Mouse (Mus musculus) limb, embryonic 14.5 days (tissue): ENCODE measurements at regions not wholly inside any gene's neighbourhood (a gene's known extent, or its start where the extent isn't known, plus 50 kb on each side); places are given as distances from the start of the nearest gene placed in this dataset.

ENCODE experiments used
- ATAC-seq: fragments of 200-750 bp; cut with Nextera tagmentation; 2 replicates; pipeline ENCODE4 v1.8.0; 2017; ENCODE audit warnings: low read depth, moderate number of reproducible peaks, moderate TSS enrichment; ENCODE audit not compliant: low FRiP score
- DNase-seq: peaks from one replicate; pipeline ENCODE4 v3.0.0-alpha.2; 2015; ENCODE audit warnings: low spot score
- H3K27ac ChIP-seq: fragments of 300-500 bp; sonication (generic); replicated peaks from 2 replicates; pipeline ENCODE4 v1.5.1; 2014; ENCODE audit warnings: low read depth, mild to moderate bottlenecking, low read length, moderate library complexity, mixed read lengths
- H3K27me3 ChIP-seq: fragments of 300-500 bp; sonication (generic); 2 replicates; pipeline ENCODE4 v1.6.1; 2014; ENCODE audit warnings: low read length, mixed read lengths; ENCODE audit not compliant: control insufficient read depth, insufficient read depth
- H3K36me3 ChIP-seq: fragments of 300-500 bp; sonication (generic); 2 replicates; pipeline ENCODE4 v1.6.1; 2014; ENCODE audit warnings: mild to moderate bottlenecking, low read length, moderate library complexity, mixed read lengths; ENCODE audit not compliant: control insufficient read depth, insufficient read depth
- H3K4me1 ChIP-seq: fragments of 300-500 bp; sonication (generic); 2 replicates; pipeline ENCODE4 v1.6.1; 2014; ENCODE audit warnings: antibody characterized with exemption, low read length, mixed read lengths; ENCODE audit not compliant: control insufficient read depth, insufficient read depth
- H3K4me2 ChIP-seq: fragments of 300-500 bp; sonication (generic); replicated peaks from 2 replicates; pipeline ENCODE4 v1.6.1; 2014; ENCODE audit warnings: low read depth, mild to moderate bottlenecking, low read length, moderate library complexity; ENCODE audit not compliant: severe bottlenecking
- H3K4me3 ChIP-seq: fragments of 300-500 bp; sonication (generic); replicated peaks from 2 replicates; pipeline ENCODE4 v1.5.1; 2014; ENCODE audit warnings: low read length
- H3K9ac ChIP-seq: fragments of 300-500 bp; sonication (generic); 2 replicates; pipeline ENCODE4 v1.6.1; 2014; ENCODE audit warnings: mild to moderate bottlenecking, low read depth, low read length, moderate library complexity; ENCODE audit not compliant: severe bottlenecking
- H3K9me3 ChIP-seq: fragments of 300-500 bp; sonication (generic); 2 replicates; pipeline ENCODE4 v1.6.1; 2016; ENCODE audit warnings: low read length; ENCODE audit not compliant: control insufficient read depth
- POLR2A ChIP-seq: fragments of 200-500 bp; IDR thresholded peaks from 2 replicates; pipeline ENCODE4 v1.8.0; 2012; ENCODE audit warnings: inconsistent platforms, mild to moderate bottlenecking, moderate library complexity, borderline replicate concordance; ENCODE audit not compliant: insufficient read depth, insufficient read length; ENCODE audit errors: extremely low read depth
- WGBS: fragments of 180-500 bp; shearing (Covaris S2); extraction: QIAGEN DNeasy Blood & Tissue Kit; methylation state at CpG from one replicate; pipeline ENCODE4 v1.1.7; 2014; 5-methylcytosine and 5-hydroxymethylcytosine counted together

DNA sequence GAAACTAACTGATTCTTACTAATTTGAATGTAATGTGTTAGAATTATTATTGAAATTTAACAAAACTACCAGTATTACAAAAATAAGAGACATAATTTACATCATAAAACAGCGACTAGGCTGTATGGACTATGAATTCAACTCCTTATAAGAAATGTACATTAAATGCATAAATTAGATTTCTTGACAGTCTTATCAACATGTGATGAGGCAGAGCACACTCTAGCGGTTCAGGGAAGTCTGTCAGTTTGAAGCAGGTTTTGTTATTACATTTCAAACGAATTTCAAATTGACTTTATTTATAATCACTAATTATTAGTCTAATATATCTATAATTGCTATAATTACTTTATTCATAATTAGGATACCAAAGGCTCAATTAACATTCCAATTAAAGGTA is 2214.8 kb upstream of the Pcdh17 start:
- no peaks in the 10 kb centered on the region for H3K27me3 ChIP-seq
- 79% methylated on average over 3 of the region's 3 CpGs for WGBS
- no peak overlapping the region for H3K4me2 ChIP-seq
- no peak for TF ChIP-seq POLR2A
- no peak overlapping the region for H3K27ac ChIP-seq
- no peak for ATAC-seq
- H3K4me3 ChIP-seq, result no peak overlapping the region
- H3K36me3 ChIP-seq, result no peaks in the 10 kb centered on the region
- H3K9me3 ChIP-seq, result no peaks in the 10 kb centered on the region
- no peaks in the 10 kb centered on the region for H3K4me1 ChIP-seq
- DNase-seq, result no peak
- no peak overlapping the region for H3K9ac ChIP-seq

DNA sequence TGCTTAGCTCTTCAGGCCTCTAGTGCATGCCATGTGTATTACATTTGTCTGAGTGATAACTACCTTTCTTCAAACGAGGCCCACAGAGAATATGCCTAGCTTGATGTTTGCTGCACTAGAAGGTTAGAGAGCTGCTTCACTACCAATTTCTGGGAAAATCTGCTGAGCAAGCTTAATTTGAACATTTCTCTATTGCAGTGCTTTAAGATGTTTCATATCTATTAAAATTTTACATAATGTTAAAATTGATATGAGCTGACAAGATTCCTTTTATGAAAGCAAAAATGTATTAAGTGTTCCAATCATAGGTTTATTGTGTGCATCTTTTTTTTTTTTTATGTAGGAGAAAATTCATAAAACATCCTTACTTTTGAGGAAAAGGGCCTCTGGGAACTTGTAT is 2207.1 kb upstream of the Pcdh17 start:
- no peak overlapping the region for H3K9ac ChIP-seq
- no peaks in the 10 kb centered on the region for H3K4me1 ChIP-seq
- H3K4me3 ChIP-seq, result no peak overlapping the region
- no peaks in the 10 kb centered on the region for H3K9me3 ChIP-seq
- H3K4me2 ChIP-seq, result no peak overlapping the region
- no peak overlapping the region for H3K27ac ChIP-seq
- DNase-seq (no peak), ATAC-seq (no peak)
- no peaks in the 10 kb centered on the region for H3K36me3 ChIP-seq
- no peak for TF ChIP-seq POLR2A
- WGBS, result 57% methylated on average over 1 of the region's 1 CpGs
- no peaks in the 10 kb centered on the region for H3K27me3 ChIP-seq

DNA sequence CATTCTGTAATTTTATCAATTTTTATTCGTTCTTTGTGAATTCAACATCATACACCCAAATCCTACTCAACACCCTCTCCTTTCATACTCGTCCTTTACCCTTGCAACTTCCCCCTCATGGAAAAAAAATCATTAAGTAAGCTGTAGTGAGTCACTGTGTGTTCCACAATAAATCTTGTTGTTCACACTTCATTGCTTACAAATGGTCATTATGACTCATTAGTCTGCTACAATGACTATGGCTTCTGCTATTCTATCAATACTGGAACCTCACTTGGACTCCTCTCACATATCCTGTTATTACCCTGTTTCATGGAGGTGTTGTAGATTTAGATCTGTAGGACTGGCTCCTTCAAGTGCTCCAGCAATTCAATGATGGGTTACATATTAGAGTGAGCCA is 2200.0 kb upstream of the Pcdh17 start:
- Histone ChIP-seq H3K4me3 (no peak overlapping the region), H3K4me2 (no peak overlapping the region), H3K9ac (no peak overlapping the region), H3K4me1 (no peaks in the 10 kb centered on the region), H3K27me3 (no peaks in the 10 kb centered on the region), H3K36me3 (no peaks in the 10 kb centered on the region), H3K27ac (no peak overlapping the region), H3K9me3 (no peaks in the 10 kb centered on the region)
- ATAC-seq (no peak), DNase-seq (no peak)
- no peak for TF ChIP-seq POLR2A
- WGBS, result 57% methylated on average over 2 of the region's 2 CpGs

DNA sequence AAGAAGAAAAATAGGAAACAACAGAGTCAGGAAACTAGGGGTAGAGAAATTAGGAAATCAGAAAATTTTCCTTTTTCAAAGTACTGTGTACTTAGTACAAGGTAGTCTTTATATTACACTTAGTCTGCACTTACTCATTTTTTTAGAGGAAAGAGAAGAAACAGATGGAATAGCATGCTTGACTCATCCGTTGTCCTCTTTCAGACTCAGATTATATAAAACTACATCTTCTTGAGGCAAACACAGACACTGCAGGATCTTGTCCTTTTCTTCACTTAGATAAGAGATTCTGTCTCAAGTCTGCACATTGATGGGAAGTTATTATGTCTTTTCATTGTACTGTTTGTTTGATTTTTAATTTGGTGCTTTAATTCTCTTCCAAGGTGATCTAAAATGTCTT is 2198.5 kb upstream of the Pcdh17 start:
- Histone ChIP-seq H3K4me2 (no peak overlapping the region), H3K27ac (no peak overlapping the region), H3K27me3 (no peaks in the 10 kb centered on the region), H3K4me1 (no peaks in the 10 kb centered on the region), H3K4me3 (no peak overlapping the region), H3K9me3 (no peaks in the 10 kb centered on the region), H3K9ac (no peak overlapping the region), H3K36me3 (no peaks in the 10 kb centered on the region)
- DNase-seq (no peak), ATAC-seq (no peak)
- TF ChIP-seq POLR2A, result no peak
- 97% methylated on average over 1 of the region's 1 CpGs for WGBS
